In genomic region chr13:57142851-57143250, GRCm38 (mm10) we compare ENCODE assay signal across 9 mouse cellular contexts.
DNase-seq lines count a peak whose midpoint lies in the region; TF ChIP-seq lines count a peak whose summit lies in the region.
"Had no signal": no experiment of that assay in that cellular context is flagged by ENCODE, and none has a peak within 500 bp of the region (broad histone marks: within the 10 kb centered on the region; RNA-seq: fewer than 3 reads in every experiment).

No protein-coding gene starts in this region.

- no peak for TF ChIP-seq POLR2A in brain, embryonic 14.5 days (IDR thresholded peaks at IDR 0.05; ENCODE audit: borderline replicate concordance, extremely low read depth, insufficient read depth, insufficient read length, poor library complexity, severe bottlenecking)

- TF ChIP-seq CTCF in brain, embryonic 14.5 days (IDR thresholded peaks at IDR 0.05; ENCODE audit: borderline replicate concordance, extremely low read depth, insufficient read depth, insufficient read length): no peak

- DNase-seq in kidney, postnatal 14 days: peak; percentile 17
- DNase-seq in kidney, adult 8-10 months: no peak
- peak; percentile 54 for DNase-seq in adrenal gland, postnatal 25 days
- peak; percentile 41 for DNase-seq in brain, embryonic 14.5 days (ENCODE audit: low read depth)
- DNase-seq in cerebellum, postnatal 36 days: peak; percentile 33 to 39
- DNase-seq in heart, adult 9 months (ENCODE audit: low spot score in 2 of 2): no peak
- no peak for DNase-seq in frontal cortex, postnatal 14 days (ENCODE audit: low spot score in 2 of 2)
- DNase-seq: gastrocnemius, postnatal 36 days; right cerebral cortex, postnatal 14 days had no signal

Comparison
In these comparisons a context has a peak if more than half of its experiments do, and no peak if none do; other contexts are left out.
1. DNase-seq: peak in kidney, postnatal 14 days (single experiment), adrenal gland, postnatal 25 days (single experiment), brain, embryonic 14.5 days (single experiment) and cerebellum, postnatal 36 days (2 of 2); none in kidney, adult 8-10 months (0 of 2), heart, adult 9 months (0 of 2) and frontal cortex, postnatal 14 days (0 of 2).